Mouse (Mus musculus) midbrain, postnatal 0 days (tissue): Measurements from ENCODE around the gene Klkb1. TPM values are rescaled to one million over a fixed set of nuclear protein-coding genes. Genes with fewer than 3 reads are reported as not detected.

ENCODE experiments used
- ATAC-seq: fragments of 200-750 bp; cut with Nextera tagmentation; 2 replicates; pipeline ENCODE4 v1.8.0; 2017; ENCODE audit warnings: moderate number of reproducible peaks, mild to moderate bottlenecking, moderate TSS enrichment, moderate library complexity; ENCODE audit not compliant: low FRiP score
- DNase-seq: peaks from one replicate; pipeline ENCODE4 v3.0.0-alpha.2; 2015; ENCODE audit warnings: low spot score
- H3K27ac ChIP-seq: fragments of 300-500 bp; sonication (generic); 2 replicates; pipeline ENCODE4 v1.5.1; 2014; ENCODE audit warnings: low read depth, mild to moderate bottlenecking, low read length, mixed read lengths
- H3K27me3 ChIP-seq: fragments of 300-500 bp; sonication (generic); 2 replicates; pipeline ENCODE4 v1.6.1; 2014; ENCODE audit warnings: low read length, control low read depth, mixed read lengths; ENCODE audit not compliant: insufficient read depth
- H3K36me3 ChIP-seq: fragments of 300-500 bp; sonication (generic); 2 replicates; pipeline ENCODE4 v1.6.1; 2014; ENCODE audit warnings: low read length, control low read depth, mixed read lengths; ENCODE audit not compliant: insufficient read depth
- H3K4me1 ChIP-seq: fragments of 300-500 bp; sonication (generic); 2 replicates; pipeline ENCODE4 v1.6.1; 2014; ENCODE audit warnings: mild to moderate bottlenecking, control low read depth, antibody characterized with exemption, low read length, mixed read lengths; ENCODE audit not compliant: insufficient read depth
- H3K4me2 ChIP-seq: fragments of 300-500 bp; sonication (generic); 2 replicates; pipeline ENCODE4 v1.6.1; 2014; ENCODE audit warnings: low read depth, mild to moderate bottlenecking, low read length, mixed read lengths; ENCODE audit not compliant: poor library complexity, severe bottlenecking
- H3K4me3 ChIP-seq: fragments of 300-500 bp; sonication (generic); 2 replicates; pipeline ENCODE4 v1.5.1; 2014; ENCODE audit warnings: low read depth, mild to moderate bottlenecking, low read length, moderate library complexity
- H3K9ac ChIP-seq: fragments of 300-500 bp; sonication (generic); replicated peaks from 2 replicates; pipeline ENCODE4 v1.6.1; 2014; ENCODE audit warnings: mild to moderate bottlenecking, low read length, moderate library complexity, mixed read lengths; ENCODE audit not compliant: poor library complexity, severe bottlenecking
- H3K9me3 ChIP-seq: fragments of 300-500 bp; sonication (generic); 2 replicates; pipeline ENCODE4 v1.6.1; 2016; ENCODE audit warnings: low read length, control low read depth
- CTCF ChIP-seq: IDR thresholded peaks from 2 replicates; pipeline ENCODE4 v1.5.1; 2016; ENCODE audit warnings: antibody characterized with exemption, mild to moderate bottlenecking
- whole genome bisulfite sequencing: fragments of 180-500 bp; shearing (Covaris S2); extraction: QIAGEN DNeasy Blood & Tissue Kit; methylation state at CpG from one replicate; pipeline ENCODE4 v1.1.7; 2014; 5-methylcytosine and 5-hydroxymethylcytosine counted together
- polyA plus RNA-seq: library from polyadenylated mRNA; unstranded; fragments of >200 nt; fragmentation: Nextera tagmentation; extraction: Ambion mirVana; gene quantifications from 2 replicates; pipeline ENCODE4 v1.2.1, GENCODE M21; 2015
- total RNA-seq: library from RNA; depleted of rRNA; stranded (reverse); fragments of >200 nt; gene quantifications from 2 replicates; pipeline ENCODE4 v1.2.3, GENCODE M21; 2014

Gene Klkb1
- total and polyA plus RNA-seq, 2 experiments from 2014 or later = under 0.01 to 0.04 TPM

DNA sequence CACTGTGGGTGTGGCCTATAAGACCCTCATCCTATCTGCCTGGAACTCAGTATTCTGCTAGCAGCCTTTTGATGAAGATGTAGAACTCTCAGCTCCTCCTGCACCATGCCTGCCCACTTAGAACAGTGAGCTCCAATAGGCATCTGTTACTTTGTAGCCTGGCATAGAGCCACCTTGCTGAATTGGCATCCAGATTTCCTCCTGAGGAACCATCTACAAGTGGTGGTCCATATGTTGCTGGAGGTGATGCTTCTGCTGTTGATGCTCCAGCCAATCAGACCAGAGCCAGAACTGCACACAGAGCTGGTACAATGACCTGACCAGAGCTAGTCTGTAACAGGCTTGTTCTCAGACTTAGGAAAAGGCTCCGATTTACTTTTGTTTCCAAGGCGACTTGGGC, 2.9 kb downstream of the Klkb1 start:
- 77% methylated on average over 2 of the region's 2 CpGs for WGBS
- DNase-seq (peak; percentile 49), ATAC-seq (no peak; the same call in 1 of the 2 replicates)
- Histone ChIP-seq H3K27me3 (no peaks in the 10 kb centered on the region), H3K4me3 (no peak overlapping the region), H3K27ac (no peak overlapping the region), H3K4me2 (no peak overlapping the region), H3K9ac (no peak overlapping the region), H3K36me3 (no peaks in the 10 kb centered on the region), H3K9me3 (no peaks in the 10 kb centered on the region), H3K4me1 (no peaks in the 10 kb centered on the region)
- TF ChIP-seq CTCF = no peak

DNA sequence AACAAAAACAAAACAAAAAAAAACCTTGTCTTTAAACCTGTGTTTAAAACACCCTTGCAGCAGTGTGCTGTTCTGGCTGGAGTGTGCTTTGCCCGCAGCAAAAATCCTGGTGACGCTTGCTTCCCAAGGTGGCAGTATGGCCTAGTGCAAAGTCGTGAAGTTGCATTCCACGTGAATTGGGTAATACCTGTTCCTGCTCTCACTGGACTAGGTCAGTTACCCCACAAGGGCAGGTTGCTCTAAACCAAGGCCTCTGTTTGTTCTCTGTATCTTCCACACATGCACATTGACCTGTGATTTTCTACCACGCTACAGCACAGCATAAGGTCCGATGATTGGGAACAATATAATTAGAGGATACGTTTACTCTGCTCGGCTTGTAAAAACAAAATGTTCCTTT, 13.0 kb downstream of the Klkb1 start:
- TF ChIP-seq CTCF = no peak
- 84% methylated on average over 8 of the region's 8 CpGs for WGBS
- Histone ChIP-seq H3K9me3 (no peaks in the 10 kb centered on the region), H3K36me3 (no peaks in the 10 kb centered on the region), H3K27me3 (no peaks in the 10 kb centered on the region), H3K4me2 (no peak overlapping the region), H3K4me1 (no peaks in the 10 kb centered on the region), H3K27ac (no peak overlapping the region), H3K9ac (no peak overlapping the region), H3K4me3 (no peak overlapping the region)
- DNase-seq (no peak), ATAC-seq (no peak)

DNA sequence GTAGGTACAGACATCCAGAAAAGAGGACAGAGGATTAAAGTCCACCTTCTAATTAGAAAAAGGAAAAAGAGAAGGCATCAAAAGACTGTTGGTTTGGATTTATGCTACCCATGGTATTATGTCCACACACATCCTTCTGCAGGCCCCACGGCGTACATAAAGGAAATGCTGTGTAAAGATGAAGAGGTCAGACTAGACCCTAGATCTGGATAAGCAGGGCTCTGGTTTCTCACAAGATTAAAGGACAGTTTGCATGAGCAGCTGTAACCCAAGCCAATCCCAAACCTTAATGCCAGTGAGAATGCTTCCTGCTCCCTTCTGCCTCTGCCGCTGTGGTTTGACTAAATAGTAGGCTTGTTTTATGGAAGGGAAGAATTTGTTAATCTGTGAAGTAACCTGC, 17.2 kb downstream of the Klkb1 start:
- ATAC-seq (no peak), DNase-seq (no peak)
- Histone ChIP-seq H3K27ac (no peak overlapping the region), H3K4me2 (no peak overlapping the region), H3K9ac (no peak overlapping the region), H3K27me3 (no peaks in the 10 kb centered on the region), H3K4me1 (no peaks in the 10 kb centered on the region), H3K36me3 (no peaks in the 10 kb centered on the region), H3K9me3 (no peaks in the 10 kb centered on the region), H3K4me3 (no peak overlapping the region)
- no peak for TF ChIP-seq CTCF
- WGBS = 84% methylated on average over 3 of the region's 3 CpGs

DNA sequence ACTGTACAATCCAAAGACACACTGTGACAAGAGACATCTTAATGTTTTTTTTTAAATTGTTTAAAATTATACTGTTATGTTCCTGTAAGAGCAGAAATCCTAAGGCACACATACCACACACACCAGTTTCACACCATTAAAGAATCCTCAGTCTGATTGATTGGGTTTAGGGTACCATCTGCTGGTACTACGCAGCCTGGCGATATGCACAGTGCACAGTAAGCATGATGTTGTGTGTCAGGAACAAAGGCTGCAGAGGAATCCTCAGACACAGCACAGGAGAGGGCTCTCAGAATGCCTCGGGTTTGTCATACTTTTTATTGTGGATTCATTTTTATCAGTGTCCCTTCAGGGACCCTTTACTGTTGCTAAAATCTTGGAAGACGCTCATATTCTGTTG, 20.3 kb downstream of the Klkb1 start:
- Histone ChIP-seq H3K27ac (no peak overlapping the region), H3K4me1 (no peaks in the 10 kb centered on the region), H3K9me3 (no peaks in the 10 kb centered on the region), H3K9ac (no peak overlapping the region), H3K4me2 (no peak overlapping the region), H3K4me3 (no peak overlapping the region), H3K36me3 (no peaks in the 10 kb centered on the region), H3K27me3 (no peaks in the 10 kb centered on the region)
- 65% methylated on average over 4 of the region's 4 CpGs for WGBS
- ATAC-seq (no peak), DNase-seq (no peak)
- TF ChIP-seq CTCF = peak; percentile 17; the same call in 1 of the 2 replicates

DNA sequence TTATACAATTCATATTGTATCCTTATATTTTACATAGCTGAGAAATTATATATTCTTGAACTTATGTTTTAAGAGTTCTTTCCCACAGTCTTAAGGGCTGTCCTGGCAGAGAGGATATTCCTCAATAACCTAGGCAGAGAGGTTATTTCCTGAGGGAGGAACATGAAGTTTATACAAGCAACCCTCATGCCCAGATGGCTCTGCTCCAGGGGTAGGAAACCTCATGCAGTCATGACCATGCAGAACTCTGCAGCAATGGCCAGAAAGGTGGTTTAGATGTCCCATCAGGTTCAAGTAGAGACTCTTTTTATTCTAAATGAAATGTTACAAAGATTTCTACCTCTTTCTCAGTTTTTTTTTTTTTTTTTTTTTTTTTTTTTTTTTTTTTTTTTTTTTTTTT, 25.6 kb downstream of the Klkb1 start:
- no peak overlapping the region for H3K4me3 ChIP-seq
- no peaks in the 10 kb centered on the region for H3K36me3 ChIP-seq
- H3K9me3 ChIP-seq = no peaks in the 10 kb centered on the region
- H3K4me1 ChIP-seq = no peaks in the 10 kb centered on the region
- no peaks in the 10 kb centered on the region for H3K27me3 ChIP-seq
- ATAC-seq (no peak), DNase-seq (no peak)
- no peak overlapping the region for H3K9ac ChIP-seq
- TF ChIP-seq CTCF = no peak
- H3K27ac ChIP-seq = no peak overlapping the region
- H3K4me2 ChIP-seq = no peak overlapping the region

DNA sequence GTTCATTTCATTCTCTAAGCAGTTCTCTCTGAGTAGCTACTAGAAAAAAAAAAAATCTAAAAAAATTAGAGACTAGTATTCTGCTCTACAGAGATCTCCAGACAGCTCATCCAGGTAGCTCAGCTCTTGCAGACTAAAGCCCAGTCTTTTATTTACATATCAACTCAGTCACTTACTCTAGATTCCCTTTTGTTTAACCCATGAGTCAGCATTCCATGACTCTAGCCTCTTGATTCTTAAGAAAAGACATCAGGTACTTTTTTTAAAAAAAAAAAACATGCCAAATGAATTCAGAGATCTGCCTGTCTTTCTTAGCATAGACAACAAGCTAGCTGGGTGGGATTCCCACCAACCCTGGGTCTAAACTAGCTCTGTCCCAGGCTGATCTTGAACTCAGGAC, 26.2 kb downstream of the Klkb1 start:
- Histone ChIP-seq H3K27ac (no peak overlapping the region), H3K4me3 (no peak overlapping the region), H3K4me1 (no peaks in the 10 kb centered on the region), H3K36me3 (no peaks in the 10 kb centered on the region), H3K9me3 (no peaks in the 10 kb centered on the region), H3K27me3 (no peaks in the 10 kb centered on the region), H3K4me2 (no peak overlapping the region), H3K9ac (no peak overlapping the region)
- ATAC-seq (no peak), DNase-seq (no peak)
- TF ChIP-seq CTCF = no peak
